Comparison of ENCODE assay signal across 7 mouse cellular contexts in the genomic region with DNA sequence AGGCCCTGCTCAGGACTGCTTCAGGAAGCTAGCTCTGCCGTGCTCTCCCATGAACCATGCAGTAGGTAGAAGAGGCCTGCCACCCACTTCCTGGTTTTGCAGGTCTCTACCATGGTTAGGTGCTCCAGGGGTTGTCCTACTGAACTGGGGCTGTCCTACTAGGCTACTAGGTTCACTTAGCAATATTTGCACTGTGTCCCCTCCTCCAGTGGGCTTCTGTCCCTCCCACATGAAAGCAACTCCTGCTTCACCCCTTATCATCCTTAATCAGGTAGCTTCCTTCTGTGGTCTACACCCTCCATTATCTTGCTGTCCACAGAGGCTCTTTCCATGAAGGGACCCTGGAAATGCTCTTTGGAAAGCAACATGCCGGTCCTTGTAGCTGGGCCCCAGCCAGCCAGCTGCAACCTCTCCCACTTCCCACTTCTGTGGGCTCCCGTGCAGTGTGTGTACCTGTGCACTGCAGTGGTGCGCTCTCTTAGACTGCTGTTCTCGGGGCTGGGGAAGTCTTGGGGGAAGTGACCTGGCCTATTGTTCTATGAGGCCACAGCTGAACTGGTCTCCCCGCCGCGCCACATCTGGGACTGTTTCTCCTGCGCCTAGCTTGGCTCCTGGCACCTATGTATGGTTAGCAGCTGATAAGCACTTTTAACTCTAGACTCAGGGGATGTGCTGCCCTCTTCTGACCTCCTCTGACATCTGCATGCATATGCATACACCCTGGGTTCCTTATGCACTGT. TPM values are rescaled to one million over a fixed set of nuclear protein-coding genes. Genes with fewer than 3 reads are reported as not detected.
DNase-seq lines count a peak whose midpoint lies in the region; ATAC-seq and TF ChIP-seq lines count a peak whose summit lies in the region.

No protein-coding gene starts in this region.

- no peak overlapping the region for H3K4me3 ChIP-seq in ES-E14 (ENCODE audit: insufficient read depth in 1 of 2, low read depth in 1 of 2, low read length in 2 of 2, poor library complexity in 1 of 2, severe bottlenecking in 1 of 2)
- no peak overlapping the region for H3K4me3 ChIP-seq in lung, postnatal 0 days (ENCODE audit: low read depth, low read length)
- no peak overlapping the region for H3K4me3 ChIP-seq in neural tube, embryonic 15.5 days (replicated peaks)

- H3K4me1 ChIP-seq in ES-E14 (ENCODE audit: control insufficient read depth in 2 of 2, insufficient read depth in 2 of 2, low read length in 2 of 2, poor library complexity in 1 of 2), result peaks cover 0 to 14% of the 10 kb centered on the region in 2 experiments; a peak in 2 of 4 replicates
- H3K4me1 ChIP-seq in lung, postnatal 0 days (ENCODE audit: insufficient read depth, low read depth, low read length), result peaks cover 8% of the 10 kb centered on the region
- H3K4me1 ChIP-seq in neural tube, embryonic 15.5 days, result peaks cover 19% of the 10 kb centered on the region

- WGBS in lung, postnatal 0 days, result 45% methylated on average over 9 of the region's 9 CpGs
- 71% methylated on average over 9 of the region's 9 CpGs for WGBS in neural tube, embryonic 15.5 days

- H3K27me3 ChIP-seq in lung, postnatal 0 days (replicated peaks; ENCODE audit: insufficient read depth, low read length), result no peaks in the 10 kb centered on the region
- no peaks in the 10 kb centered on the region for H3K27me3 ChIP-seq in neural tube, embryonic 15.5 days (replicated peaks)

- TF ChIP-seq CTCF in lung, postnatal 0 days (IDR thresholded peaks at IDR 0.05), result peak; percentile 69

- H3K36me3 ChIP-seq in ES-E14 (ENCODE audit: control insufficient read depth, insufficient read depth, low read length, poor library complexity, severe bottlenecking), result no peaks in the 10 kb centered on the region
- no peaks in the 10 kb centered on the region for H3K36me3 ChIP-seq in lung, postnatal 0 days (ENCODE audit: insufficient read depth, low read length)
- no peaks in the 10 kb centered on the region for H3K36me3 ChIP-seq in neural tube, embryonic 15.5 days

- no peaks in the 10 kb centered on the region for H3K9me3 ChIP-seq in ES-E14 (ENCODE audit: control insufficient read depth, insufficient read depth, low read depth, low read length)
- H3K9me3 ChIP-seq in lung, postnatal 0 days (ENCODE audit: low read length), result no peaks in the 10 kb centered on the region
- H3K9me3 ChIP-seq in neural tube, embryonic 15.5 days (replicated peaks), result no peaks in the 10 kb centered on the region

- TF ChIP-seq EP300 in lung, postnatal 0 days (IDR thresholded peaks at IDR 0.05), result no peak

- peak; percentile 33 for ATAC-seq in lung, postnatal 0 days
- ATAC-seq in neural tube, embryonic 15.5 days (ENCODE audit: low FRiP score), result no peak

- in situ Hi-C loops in ES-E14 (cut with MboI; ENCODE audit: low sequenced_read_pairs in 2 of 2, unreplicated experiment in 2 of 2), result no loop called here

- no peak overlapping the region for H3K9ac ChIP-seq in ES-E14 (ENCODE audit: insufficient read depth, low read depth, low read length, poor library complexity, severe bottlenecking)
- no peak overlapping the region for H3K9ac ChIP-seq in lung, postnatal 0 days (replicated peaks; ENCODE audit: low read depth)
- H3K9ac ChIP-seq in neural tube, embryonic 15.5 days (replicated peaks), result no peak overlapping the region

- no peak overlapping the region for H3K27ac ChIP-seq in ES-E14 (ENCODE audit: insufficient read depth, low read depth, low read length, poor library complexity, severe bottlenecking)
- H3K27ac ChIP-seq in lung, postnatal 0 days (ENCODE audit: low read length), result no peak overlapping the region
- H3K27ac ChIP-seq in neural tube, embryonic 15.5 days (replicated peaks), result no peak overlapping the region

- no peak overlapping the region for H3K4me2 ChIP-seq in lung, postnatal 0 days (replicated peaks; ENCODE audit: low read depth, low read length)
- H3K4me2 ChIP-seq in neural tube, embryonic 15.5 days, result no peak overlapping the region

- DNase-seq in CD4-positive, CD25-positive, alpha-beta regulatory T cell, adult 2 months (ENCODE audit: low read depth, low spot score), result peak; percentile 83
- peak; percentile 41 for DNase-seq in ES-E14 (ENCODE audit: low read depth, low spot score)
- DNase-seq in heart, adult 9 months (ENCODE audit: low spot score in 2 of 2), result peak; percentile 20 to 35
- peak; percentile 75 for DNase-seq in lung, postnatal 0 days (ENCODE audit: low spot score)
- peak; percentile 69 to 71 for DNase-seq in thymus, postnatal 36 days
- no peak for DNase-seq in frontal cortex, postnatal 25 days (ENCODE audit: low spot score in 2 of 2)

TF ChIP-seq in ES-E14, 5 proteins besides CTCF, POLR2A, EP300 and RAD21:
- TF ChIP-seq MAFK (IDR thresholded peaks at IDR 0.05; ENCODE audit: insufficient read depth, low read depth, low read length) (no peak), HCFC1 (IDR thresholded peaks at IDR 0.05; ENCODE audit: borderline replicate concordance, insufficient read depth, low read length) (no peak), ZNF384 (IDR thresholded peaks at IDR 0.05; ENCODE audit: low read depth, low read length) (no peak), CHD2 (IDR thresholded peaks at IDR 0.05; ENCODE audit: low read depth, low read length) (no peak), ZC3H11A (IDR thresholded peaks at IDR 0.05; ENCODE audit: borderline replicate concordance, low read depth, low read length) (peak; percentile 22; the same call in 1 of the 2 replicates)
TF ChIP-seq in ES-E14: peak in this region for 1.

RNA-seq across cellular contexts. Expression of gene Yy1, which starts 29.5 kb away (rescaled TPM):
- total RNA-seq in ES-E14 (2012; rRNA removed), result 40.5 and 42.2 TPM in 2 replicates
- 13.7 and 16.2 TPM in 2 replicates for polyA plus RNA-seq in lung, postnatal 0 days (2015; fragmentation: Nextera tagmentation; extraction: Ambion mirVana)
- polyA plus RNA-seq in neural tube, embryonic 15.5 days (2015; fragmentation: Nextera tagmentation; extraction: Ambion mirVana), result 10.2 and 13.7 TPM in 2 replicates

Comparison
In these comparisons a context has a peak if more than half of its experiments do, and no peak if none do; other contexts are left out.
1. DNase-seq: peak in CD4-positive, CD25-positive, alpha-beta regulatory T cell, adult 2 months (single experiment), ES-E14 (single experiment), heart, adult 9 months (2 of 2), lung, postnatal 0 days (single experiment) and thymus, postnatal 36 days (2 of 2); none in frontal cortex, postnatal 25 days (0 of 2).